Mouse (Mus musculus) midbrain, embryonic 15.5 days (tissue): ENCODE measurements around the gene Unc93b1. TPM values are rescaled to one million over a fixed set of nuclear protein-coding genes. Genes with fewer than 3 reads are reported as not detected.
A peak's percentile ranks its signal among the peaks of the same experiment; 100 is the strongest.

Source experiments
- ATAC-seq: fragments of 200-750 bp; cut with Nextera tagmentation; replicated peaks from 2 replicates; pipeline ENCODE4 v1.8.0; 2017; ENCODE audit warnings: moderate TSS enrichment
- H3K27ac ChIP-seq: fragments of 300-500 bp; sonication (generic); 2 replicates; pipeline ENCODE4 v1.5.1; 2015; ENCODE audit warnings: mild to moderate bottlenecking, inconsistent platforms
- H3K27me3 ChIP-seq: fragments of 300-500 bp; sonication (generic); replicated peaks from 2 replicates; pipeline ENCODE4 v1.6.1; 2015; ENCODE audit warnings: inconsistent platforms
- H3K36me3 ChIP-seq: fragments of 300-500 bp; sonication (generic); replicated peaks from 2 replicates; pipeline ENCODE4 v1.6.1; 2015; ENCODE audit warnings: inconsistent platforms
- H3K4me1 ChIP-seq: fragments of 300-500 bp; sonication (generic); 2 replicates; pipeline ENCODE4 v1.6.1; 2015; ENCODE audit warnings: inconsistent platforms
- H3K4me2 ChIP-seq: fragments of 300-500 bp; sonication (generic); 2 replicates; pipeline ENCODE4 v1.6.1; 2015; ENCODE audit warnings: inconsistent platforms, mild to moderate bottlenecking, moderate library complexity
- H3K4me3 ChIP-seq: fragments of 300-500 bp; sonication (generic); 2 replicates; pipeline ENCODE4 v1.5.1; 2015; ENCODE audit warnings: mild to moderate bottlenecking, inconsistent platforms
- H3K9ac ChIP-seq: fragments of 300-500 bp; sonication (generic); 2 replicates; pipeline ENCODE4 v1.6.1; 2015; ENCODE audit warnings: mild to moderate bottlenecking, inconsistent platforms
- H3K9me3 ChIP-seq: fragments of 300-500 bp; sonication (generic); 2 replicates; pipeline ENCODE4 v1.6.1; 2016; ENCODE audit warnings: inconsistent platforms
- WGBS: fragments of 180-500 bp; shearing (Covaris S2); methylation state at CpG from one replicate; pipeline ENCODE4 v1.1.7; 2015; ENCODE audit warnings: mixed read lengths; 5-methylcytosine and 5-hydroxymethylcytosine counted together
- polyA plus RNA-seq: library from polyadenylated mRNA; unstranded; fragments of >200 nt; fragmentation: Nextera tagmentation; extraction: Ambion mirVana; gene quantifications from 2 replicates; pipeline ENCODE4 v1.2.1, GENCODE M21; 2015

Gene Unc93b1
- polyA plus RNA-seq, 1 experiment from 2014 or later, result 11.8 TPM

GRCm38 (mm10) chr19:3930262-3931057 lies 4.5 kb upstream of the Unc93b1 start:
- Histone ChIP-seq H3K4me2 (no peak overlapping the region), H3K4me1 (peaks cover 11% of the 10 kb centered on the region), H3K36me3 (no peaks in the 10 kb centered on the region), H3K27ac (peak overlapping the region; percentile 43; the same call in 1 of the 2 replicates), H3K9ac (no peak overlapping the region), H3K9me3 (no peaks in the 10 kb centered on the region), H3K4me3 (no peak overlapping the region), H3K27me3 (peaks cover 6% of the 10 kb centered on the region; the same call in 1 of the 2 replicates)
- no peak for ATAC-seq
- WGBS, result 72% methylated on average over 21 of the region's 21 CpGs

DNA sequence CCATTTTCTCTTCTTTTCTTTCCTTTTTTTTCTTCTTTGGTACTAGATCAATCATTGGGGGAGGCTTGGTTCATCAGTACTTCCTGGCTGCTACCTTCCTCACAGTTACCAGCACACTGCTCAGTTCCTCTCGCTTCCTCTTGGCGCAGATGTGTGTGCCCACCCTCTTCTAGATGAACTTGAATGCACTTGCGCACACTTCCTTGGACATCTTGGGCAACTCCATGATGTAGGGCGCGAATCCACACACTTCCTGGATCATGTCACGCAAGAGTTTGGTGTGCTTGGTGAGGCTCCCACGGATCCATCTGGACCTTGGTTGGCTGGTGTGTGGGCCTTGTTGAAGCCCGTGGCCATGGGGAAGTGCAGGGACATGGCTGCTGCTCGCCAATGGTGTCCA lies 3.3 kb upstream of the Unc93b1 start:
- ATAC-seq, result no peak
- peaks cover 13% of the 10 kb centered on the region for H3K27me3 ChIP-seq
- WGBS, result 91% methylated on average over 9 of the region's 9 CpGs
- no peaks in the 10 kb centered on the region for H3K36me3 ChIP-seq
- no peak overlapping the region for H3K9ac ChIP-seq
- no peaks in the 10 kb centered on the region for H3K9me3 ChIP-seq
- no peak overlapping the region for H3K27ac ChIP-seq
- no peak overlapping the region for H3K4me3 ChIP-seq
- H3K4me2 ChIP-seq, result no peak overlapping the region
- peaks cover 20% of the 10 kb centered on the region for H3K4me1 ChIP-seq

DNA sequence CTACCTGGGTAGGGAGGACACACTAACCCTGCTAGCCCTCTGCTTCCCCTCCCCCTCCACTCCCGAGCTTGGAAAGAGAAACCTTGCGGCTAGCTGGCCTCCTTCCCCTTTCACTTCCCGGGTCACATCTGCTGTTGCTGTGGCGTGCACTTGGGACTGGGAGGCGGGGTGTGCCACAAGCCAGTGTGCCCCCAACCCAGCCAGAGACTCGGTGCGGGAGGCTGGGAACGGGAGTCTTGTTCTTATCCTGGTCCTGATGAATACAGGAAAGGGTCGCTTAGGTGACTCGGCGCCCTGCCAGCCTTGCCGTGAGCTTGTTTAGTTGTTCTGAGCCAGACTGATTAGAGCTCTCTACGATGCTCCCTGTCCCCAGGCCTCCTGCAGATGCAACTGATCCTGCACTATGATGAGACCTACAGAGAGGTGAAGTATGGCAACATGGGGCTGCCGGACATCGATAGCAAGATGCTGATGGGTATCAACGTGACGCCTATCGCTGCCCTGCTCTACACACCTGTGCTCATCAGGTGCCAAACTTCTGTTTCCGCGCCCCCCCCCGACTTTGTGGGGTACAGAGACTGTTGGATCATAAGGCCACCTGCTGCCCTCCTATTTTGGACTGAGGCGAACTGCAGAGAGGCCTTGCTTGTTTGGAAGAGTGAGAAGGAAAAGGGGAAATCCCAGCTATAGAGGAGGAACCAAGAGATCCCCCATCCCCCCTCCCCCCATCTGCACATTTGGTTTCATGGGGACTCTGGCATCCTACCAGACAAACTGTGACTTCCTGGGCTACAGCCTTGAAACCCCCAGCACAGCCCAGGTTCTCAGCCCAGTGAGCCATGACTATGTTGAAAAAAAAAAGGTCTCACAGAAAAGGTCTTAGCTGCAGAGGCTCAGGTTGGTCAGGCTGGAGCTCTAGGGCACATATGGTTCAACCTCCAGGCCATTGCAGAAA lies 1.2 kb downstream of the Unc93b1 start:
- H3K36me3 ChIP-seq, result no peaks in the 10 kb centered on the region
- no peaks in the 10 kb centered on the region for H3K9me3 ChIP-seq

DNA sequence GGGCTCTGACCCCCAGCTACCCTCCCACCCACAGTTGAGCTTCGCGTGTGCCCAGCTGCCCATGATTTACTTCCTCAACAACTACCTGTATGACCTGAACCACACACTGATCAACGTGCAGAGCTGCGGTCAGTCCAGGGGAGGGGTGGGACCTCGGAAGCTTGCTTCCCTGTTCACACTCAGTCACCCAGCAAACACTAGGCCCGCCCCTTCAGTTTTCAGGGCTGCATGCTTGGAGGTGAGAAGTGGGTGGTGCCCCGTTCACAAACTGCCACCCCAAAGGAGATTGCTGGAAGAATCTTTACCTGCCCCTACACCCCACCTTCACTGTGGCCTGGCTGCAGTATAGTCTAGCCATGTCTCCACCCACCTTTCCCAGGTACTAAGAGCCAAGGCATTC lies 7.3 kb downstream of the Unc93b1 start:
- Histone ChIP-seq H3K27ac (no peak overlapping the region), H3K36me3 (no peaks in the 10 kb centered on the region), H3K4me3 (no peak overlapping the region), H3K9me3 (no peaks in the 10 kb centered on the region), H3K4me1 (no peaks in the 10 kb centered on the region), H3K9ac (no peak overlapping the region), H3K27me3 (0 out of 2 replicates have a peak, but pooled peaks cover 3% of the 10 kb centered on the region), H3K4me2 (no peak overlapping the region)
- WGBS, result 83% methylated on average over 7 of the region's 7 CpGs
- no peak for ATAC-seq

More for the DNA sequence above, 1.2 kb downstream of the Unc93b1 start:
- Histone ChIP-seq H3K9ac (peak overlapping the region; percentile 18; the same call in 1 of the 2 replicates), H3K4me1 (peaks cover 12% of the 10 kb centered on the region), H3K4me3 (peak overlapping the region; percentile 37), H3K4me2 (peak overlapping the region; percentile 65), H3K27me3 (peaks cover 13% of the 10 kb centered on the region), H3K27ac (no peak overlapping the region)
- WGBS, result 10% methylated on average over 22 of the region's 22 CpGs
- no peak for ATAC-seq

DNA sequence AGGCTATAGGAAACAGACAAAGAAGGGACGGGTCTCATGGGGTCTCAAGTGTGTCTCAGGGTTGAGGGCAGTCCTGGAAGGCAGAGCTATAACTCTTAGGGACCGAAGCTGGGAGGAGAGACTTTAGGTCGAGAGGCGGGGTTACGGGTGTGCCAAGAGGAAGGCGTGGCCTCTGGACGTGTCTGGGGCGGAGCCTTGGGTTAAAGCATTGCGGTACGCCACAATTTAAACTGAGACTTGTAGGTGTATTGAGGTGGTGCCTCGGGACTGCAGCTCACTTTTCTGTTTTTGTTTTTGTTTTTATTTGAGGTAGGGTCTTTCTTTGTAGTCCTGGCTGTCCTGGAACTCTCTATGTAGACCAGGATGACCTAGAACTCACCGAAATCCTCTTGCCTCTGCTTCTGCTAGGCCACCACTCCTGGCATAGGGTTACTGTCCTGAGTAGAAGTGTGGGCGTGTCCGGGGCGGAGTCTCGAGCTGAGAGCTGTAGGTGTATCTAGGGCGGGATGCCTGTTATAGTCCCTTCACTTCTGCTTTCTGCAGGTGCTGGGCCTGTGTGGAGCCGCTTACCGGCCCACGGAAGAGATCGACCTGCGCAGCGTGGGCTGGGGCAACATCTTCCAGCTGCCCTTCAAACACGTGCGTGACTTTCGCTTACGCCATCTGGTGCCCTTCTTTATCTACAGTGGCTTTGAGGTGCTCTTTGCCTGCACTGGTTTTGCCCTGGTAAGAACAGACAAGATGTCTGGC lies 8.2 kb downstream of the Unc93b1 start:
- no peaks in the 10 kb centered on the region for H3K4me1 ChIP-seq
- ATAC-seq, result no peak
- WGBS, result 26% methylated on average over 27 of the region's 27 CpGs
- 0 out of 2 replicates have a peak, but pooled peaks cover 3% of the 10 kb centered on the region for H3K27me3 ChIP-seq
- H3K36me3 ChIP-seq, result no peaks in the 10 kb centered on the region
- H3K9ac ChIP-seq, result no peak overlapping the region
- H3K4me2 ChIP-seq, result peak overlapping the region; percentile 3; the same call in 1 of the 2 replicates
- no peaks in the 10 kb centered on the region for H3K9me3 ChIP-seq
- H3K4me3 ChIP-seq, result no peak overlapping the region
- no peak overlapping the region for H3K27ac ChIP-seq

DNA sequence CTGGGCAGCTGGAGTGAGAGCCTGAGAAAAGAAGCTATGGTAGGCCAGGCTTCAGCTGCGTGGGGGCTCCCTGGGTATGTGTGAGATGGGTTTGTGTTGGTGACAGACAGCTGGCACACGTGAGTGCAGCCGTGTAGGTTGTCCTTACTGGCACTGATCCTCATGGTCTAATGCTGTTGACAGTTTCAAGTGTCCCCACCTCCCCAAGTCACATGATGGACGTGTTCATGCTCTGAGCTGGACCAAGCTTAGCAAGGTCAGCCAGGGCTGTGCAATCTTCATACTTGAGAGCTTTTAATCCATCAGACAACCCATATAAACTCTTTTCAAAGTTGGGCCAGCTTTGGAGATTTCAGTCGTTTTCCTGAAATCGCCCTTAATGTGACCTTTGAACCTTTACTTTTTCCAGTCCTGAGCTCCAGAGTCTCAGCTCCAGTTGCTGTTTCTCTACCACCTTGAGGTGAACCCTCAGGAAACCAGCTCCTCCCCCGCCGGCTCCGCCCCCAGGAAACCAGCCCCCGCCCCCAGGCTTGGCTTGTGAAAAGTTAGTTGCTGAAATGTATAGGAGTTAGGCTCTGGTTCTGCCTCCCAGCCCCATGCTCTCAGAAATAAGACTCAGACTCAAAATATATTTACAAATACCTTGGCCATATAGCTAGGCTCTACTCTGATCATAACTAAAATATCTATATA lies 11.0 kb downstream of the Unc93b1 start:
- Histone ChIP-seq H3K27ac (no peak overlapping the region), H3K4me1 (no peaks in the 10 kb centered on the region), H3K36me3 (no peaks in the 10 kb centered on the region), H3K9ac (no peak overlapping the region), H3K27me3 (0 out of 2 replicates have a peak, but pooled peaks cover 3% of the 10 kb centered on the region), H3K4me3 (no peak overlapping the region), H3K9me3 (no peaks in the 10 kb centered on the region), H3K4me2 (no peak overlapping the region)
- 37% methylated on average over 10 of the region's 10 CpGs for WGBS
- ATAC-seq, result no peak

GRCm38 (mm10) chr19:3946715-3947114 lies 11.7 kb downstream of the Unc93b1 start:
- H3K36me3 ChIP-seq, result no peaks in the 10 kb centered on the region
- peak; percentile 72; the same call in 1 of the 2 replicates for ATAC-seq
- no peaks in the 10 kb centered on the region for H3K9me3 ChIP-seq
- H3K27ac ChIP-seq, result no peak overlapping the region
- H3K4me3 ChIP-seq, result no peak overlapping the region
- H3K4me2 ChIP-seq, result no peak overlapping the region
- 24% methylated on average over 2 of the region's 2 CpGs for WGBS
- H3K27me3 ChIP-seq, result 0 out of 2 replicates have a peak, but pooled peaks cover 3% of the 10 kb centered on the region
- no peaks in the 10 kb centered on the region for H3K4me1 ChIP-seq
- H3K9ac ChIP-seq, result no peak overlapping the region

DNA sequence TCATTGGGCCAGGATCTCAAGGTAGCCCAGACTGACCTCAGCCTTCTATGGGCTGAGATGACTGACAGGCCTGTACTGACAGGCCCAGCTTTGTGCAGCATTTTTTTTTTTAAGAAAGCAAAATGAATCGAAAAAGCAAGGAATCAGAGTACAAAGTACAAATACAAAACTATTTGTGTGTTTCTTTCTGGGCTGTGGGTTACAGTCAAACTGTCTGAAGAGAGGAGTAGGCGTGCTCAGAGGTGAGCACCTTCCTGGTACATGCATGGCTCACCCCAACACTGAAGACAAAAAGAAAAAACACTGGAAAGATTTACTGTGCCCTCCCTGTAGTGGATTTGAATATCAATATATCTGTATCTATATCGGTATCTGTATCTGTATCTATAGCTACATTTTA lies 12.8 kb downstream of the Unc93b1 start:
- 0 out of 2 replicates have a peak, but pooled peaks cover 3% of the 10 kb centered on the region for H3K27me3 ChIP-seq
- no peaks in the 10 kb centered on the region for H3K9me3 ChIP-seq
- H3K27ac ChIP-seq, result no peak overlapping the region
- 72% methylated on average over 3 of the region's 3 CpGs for WGBS
- no peaks in the 10 kb centered on the region for H3K4me1 ChIP-seq
- no peak overlapping the region for H3K4me3 ChIP-seq
- no peaks in the 10 kb centered on the region for H3K36me3 ChIP-seq
- ATAC-seq, result no peak
- H3K9ac ChIP-seq, result no peak overlapping the region
- no peak overlapping the region for H3K4me2 ChIP-seq

GRCm38 (mm10) chr19:3948546-3948945 lies 13.6 kb downstream of the Unc93b1 start:
- Histone ChIP-seq H3K36me3 (no peaks in the 10 kb centered on the region), H3K4me1 (no peaks in the 10 kb centered on the region), H3K9ac (no peak overlapping the region), H3K27me3 (0 out of 2 replicates have a peak, but pooled peaks cover 3% of the 10 kb centered on the region), H3K27ac (no peak overlapping the region), H3K9me3 (no peaks in the 10 kb centered on the region), H3K4me3 (no peak overlapping the region), H3K4me2 (no peak overlapping the region)
- no peak for ATAC-seq
- WGBS, result 75% methylated on average over 14 of the region's 14 CpGs

- H3K27me3 ChIP-seq, result no peaks in the 10 kb centered on the region
- no peak overlapping the region for H3K4me2 ChIP-seq
- H3K4me1 ChIP-seq, result no peaks in the 10 kb centered on the region
- no peak overlapping the region for H3K9ac ChIP-seq
- 88% methylated on average over 3 of the region's 3 CpGs for WGBS
- no peak overlapping the region for H3K27ac ChIP-seq
- H3K36me3 ChIP-seq, result no peaks in the 10 kb centered on the region
- no peak overlapping the region for H3K4me3 ChIP-seq
- no peak for ATAC-seq
- H3K9me3 ChIP-seq, result no peaks in the 10 kb centered on the region
Observed at GRCm38 (mm10) chr19:3950331-3950730, 15.3 kb downstream of the Unc93b1 start.

- H3K9me3 ChIP-seq, result no peaks in the 10 kb centered on the region
- no peak for ATAC-seq
- no peaks in the 10 kb centered on the region for H3K4me1 ChIP-seq
Observed at GRCm38 (mm10) chr19:3951461-3951860, 16.5 kb downstream of the Unc93b1 start.

More at GRCm38 (mm10) chr19:3951461-3951860, 16.5 kb downstream of the Unc93b1 start:
- no peak overlapping the region for H3K4me3 ChIP-seq
- H3K36me3 ChIP-seq, result no peaks in the 10 kb centered on the region
- no peak overlapping the region for H3K27ac ChIP-seq
- H3K27me3 ChIP-seq, result no peaks in the 10 kb centered on the region
- no peak overlapping the region for H3K4me2 ChIP-seq
- H3K9ac ChIP-seq, result no peak overlapping the region
